Mouse (Mus musculus) forebrain, embryonic 11.5 days (tissue): Measurements from ENCODE around the gene Kifc5b. TPM values are rescaled to one million over a fixed set of nuclear protein-coding genes. Genes with fewer than 3 reads are reported as not detected.
A peak's percentile ranks its signal among the peaks of the same experiment; 100 is the strongest.

Experiments used
- ATAC-seq: fragments of 200-750 bp; cut with Nextera tagmentation; replicated peaks from 2 replicates; pipeline ENCODE4 v1.8.0; 2017; ENCODE audit warnings: moderate TSS enrichment; ENCODE audit not compliant: low FRiP score
- DNase-seq: peaks from one replicate; pipeline ENCODE4 v3.0.0-alpha.2; 2017; ENCODE audit warnings: low spot score
- H3K27ac ChIP-seq: fragments of 300-500 bp; sonication (generic); 2 replicates; pipeline ENCODE4 v1.5.1; 2014; ENCODE audit warnings: low read depth, low read length
- H3K27me3 ChIP-seq: fragments of 300-500 bp; sonication (generic); 2 replicates; pipeline ENCODE4 v1.6.1; 2014; ENCODE audit warnings: mild to moderate bottlenecking, low read length, mixed read lengths; ENCODE audit not compliant: control insufficient read depth, insufficient read depth
- H3K36me3 ChIP-seq: fragments of 300-500 bp; sonication (generic); 2 replicates; pipeline ENCODE4 v1.6.1; 2014; ENCODE audit warnings: mild to moderate bottlenecking, low read length, moderate library complexity, mixed read lengths; ENCODE audit not compliant: control insufficient read depth, insufficient read depth
- H3K4me1 ChIP-seq: fragments of 300-500 bp; sonication (generic); replicated peaks from 2 replicates; pipeline ENCODE4 v1.6.1; 2014; ENCODE audit warnings: low read length, mixed read lengths; ENCODE audit not compliant: control insufficient read depth, insufficient read depth
- H3K4me2 ChIP-seq: fragments of 300-500 bp; sonication (generic); 2 replicates; pipeline ENCODE4 v1.6.1; 2014; ENCODE audit warnings: low read depth, mild to moderate bottlenecking, low read length, moderate library complexity, mixed read lengths; ENCODE audit not compliant: severe bottlenecking
- H3K4me3 ChIP-seq: fragments of 300-500 bp; sonication (generic); 2 replicates; pipeline ENCODE4 v1.5.1; 2014; ENCODE audit warnings: low read depth, low read length
- H3K9ac ChIP-seq: fragments of 300-500 bp; sonication (generic); 2 replicates; pipeline ENCODE4 v1.6.1; 2014; ENCODE audit warnings: low read length
- H3K9me3 ChIP-seq: fragments of 300-500 bp; sonication (generic); 2 replicates; pipeline ENCODE4 v1.6.1; 2016; ENCODE audit warnings: low read length, mixed read lengths; ENCODE audit not compliant: control insufficient read depth
- WGBS: fragments of 180-500 bp; shearing (Covaris S2); extraction: QIAGEN DNeasy Blood & Tissue Kit; methylation state at CpG from one replicate; pipeline ENCODE4 v1.1.7; 2014; 5-methylcytosine and 5-hydroxymethylcytosine counted together
- polyA plus RNA-seq: library from polyadenylated mRNA; unstranded; fragments of >200 nt; fragmentation: Nextera tagmentation; extraction: Ambion mirVana; gene quantifications from 2 replicates; pipeline ENCODE4 v1.2.1, GENCODE M21; 2014

The Kifc5b gene
- polyA plus RNA-seq, 1 experiment from 2014 or later = 11.3 TPM

DNA sequence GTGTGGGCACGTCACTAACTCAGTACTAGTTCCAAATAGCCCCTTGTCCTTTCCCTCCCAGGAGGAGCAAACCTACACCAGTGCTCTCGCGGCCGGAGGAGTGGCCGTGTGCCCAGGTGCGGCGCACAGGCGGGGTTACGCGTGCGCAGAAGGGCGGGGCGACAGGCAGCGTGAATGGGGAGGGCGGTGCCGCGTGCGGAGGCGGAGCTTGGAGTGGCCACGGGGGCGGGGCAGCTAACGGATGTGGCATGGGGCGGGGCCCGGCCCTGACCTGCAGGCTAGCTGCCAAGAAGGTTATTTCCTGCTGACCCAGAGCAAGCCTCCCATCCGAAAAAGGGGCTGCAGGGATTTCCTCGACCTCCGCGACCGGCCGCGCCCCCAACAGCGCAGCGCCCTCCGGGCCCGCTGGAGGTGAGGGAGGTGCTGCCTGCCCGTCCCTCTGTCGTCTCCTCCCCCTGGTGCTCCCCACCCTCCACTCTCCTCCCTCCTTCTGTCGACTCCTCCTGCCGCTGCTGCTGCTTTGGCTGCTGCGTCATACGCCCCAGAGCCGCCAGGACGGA, 16.0 kb downstream of the Kifc5b start, which contains the start of gene Phf1:
Phf1 (plus strand) TSS at position 214 of the 560 bp plus-strand sequence.
- ATAC-seq = peak; percentile 86
- under 1% methylated on average over 38 of the region's 43 CpGs for WGBS

GRCm38 (mm10) chr17:26933419-26933818, 16.5 kb downstream of the Kifc5b start:
- ATAC-seq (peak; percentile 55), DNase-seq (no peak)
- Histone ChIP-seq H3K36me3 (no peaks in the 10 kb centered on the region; the same call in 1 of the 2 replicates), H3K4me1 (peaks cover 5% of the 10 kb centered on the region), H3K9me3 (no peaks in the 10 kb centered on the region), H3K27me3 (no peaks in the 10 kb centered on the region), H3K27ac (no peak overlapping the region; the same call in 1 of the 2 replicates), H3K4me2 (peak overlapping the region; percentile 62), H3K4me3 (peak overlapping the region; percentile 51), H3K9ac (peak overlapping the region; percentile 46)
- 10% methylated on average over 13 of the region's 13 CpGs for WGBS

More for the DNA sequence above, 16.0 kb downstream of the Kifc5b start, which contains the start of gene Phf1:
- H3K36me3 ChIP-seq = no peaks in the 10 kb centered on the region; the same call in 1 of the 2 replicates
- peak; percentile 96 for DNase-seq
- peak within 1 kb of the TSS; percentile 51 for H3K4me3 ChIP-seq
- peak within 1 kb of the TSS; percentile 62 for H3K4me2 ChIP-seq
- peak within 1 kb of the TSS; percentile 46 for H3K9ac ChIP-seq
- H3K27ac ChIP-seq = peak within 1 kb of the TSS; percentile 41
- no peaks in the 10 kb centered on the region for H3K27me3 ChIP-seq
- peaks cover under 1% of the 10 kb centered on the region for H3K4me1 ChIP-seq
- H3K9me3 ChIP-seq = no peaks in the 10 kb centered on the region

GRCm38 (mm10) chr17:26933885-26934827, 17.3 kb downstream of the Kifc5b start:
- no peaks in the 10 kb centered on the region for H3K27me3 ChIP-seq
- H3K4me3 ChIP-seq = no peak overlapping the region
- H3K4me2 ChIP-seq = peak overlapping the region; percentile 62
- H3K4me1 ChIP-seq = peaks cover 5% of the 10 kb centered on the region
- DNase-seq (no peak), ATAC-seq (no peak)
- no peak overlapping the region for H3K27ac ChIP-seq
- no peaks in the 10 kb centered on the region; the same call in 1 of the 2 replicates for H3K36me3 ChIP-seq
- 85% methylated on average over 16 of the region's 16 CpGs for WGBS
- H3K9me3 ChIP-seq = no peaks in the 10 kb centered on the region
- no peak overlapping the region; the same call in 1 of the 2 replicates for H3K9ac ChIP-seq

GRCm38 (mm10) chr17:26935027-26935426, 18.1 kb downstream of the Kifc5b start:
- 91% methylated on average over 9 of the region's 9 CpGs for WGBS
- Histone ChIP-seq H3K36me3 (no peaks in the 10 kb centered on the region; the same call in 1 of the 2 replicates), H3K27me3 (no peaks in the 10 kb centered on the region), H3K4me3 (no peak overlapping the region), H3K4me2 (no peak overlapping the region), H3K9ac (no peak overlapping the region), H3K27ac (no peak overlapping the region), H3K9me3 (no peaks in the 10 kb centered on the region), H3K4me1 (peaks cover 7% of the 10 kb centered on the region)
- ATAC-seq = no peak
- no peak for DNase-seq

GRCm38 (mm10) chr17:26936453-26936852, 19.6 kb downstream of the Kifc5b start:
- no peaks in the 10 kb centered on the region for H3K9me3 ChIP-seq
- WGBS = 86% methylated on average over 12 of the region's 12 CpGs
- H3K27ac ChIP-seq = no peak overlapping the region
- ATAC-seq (no peak), DNase-seq (no peak)
- no peaks in the 10 kb centered on the region; the same call in 1 of the 2 replicates for H3K36me3 ChIP-seq
- no peaks in the 10 kb centered on the region for H3K27me3 ChIP-seq
- no peak overlapping the region for H3K4me3 ChIP-seq
- no peak overlapping the region for H3K4me2 ChIP-seq
- H3K4me1 ChIP-seq = peaks cover 12% of the 10 kb centered on the region
- H3K9ac ChIP-seq = no peak overlapping the region

GRCm38 (mm10) chr17:26936921-26937695, 20.2 kb downstream of the Kifc5b start:
- no peaks in the 10 kb centered on the region; the same call in 1 of the 2 replicates for H3K36me3 ChIP-seq
- H3K27ac ChIP-seq = no peak overlapping the region
- no peaks in the 10 kb centered on the region for H3K27me3 ChIP-seq
- H3K9ac ChIP-seq = no peak overlapping the region
- no peak overlapping the region for H3K4me2 ChIP-seq
- no peaks in the 10 kb centered on the region for H3K9me3 ChIP-seq
- no peak overlapping the region for H3K4me3 ChIP-seq
- 89% methylated on average over 15 of the region's 15 CpGs for WGBS
- ATAC-seq (no peak), DNase-seq (no peak)
- peaks cover 12% of the 10 kb centered on the region for H3K4me1 ChIP-seq

DNA sequence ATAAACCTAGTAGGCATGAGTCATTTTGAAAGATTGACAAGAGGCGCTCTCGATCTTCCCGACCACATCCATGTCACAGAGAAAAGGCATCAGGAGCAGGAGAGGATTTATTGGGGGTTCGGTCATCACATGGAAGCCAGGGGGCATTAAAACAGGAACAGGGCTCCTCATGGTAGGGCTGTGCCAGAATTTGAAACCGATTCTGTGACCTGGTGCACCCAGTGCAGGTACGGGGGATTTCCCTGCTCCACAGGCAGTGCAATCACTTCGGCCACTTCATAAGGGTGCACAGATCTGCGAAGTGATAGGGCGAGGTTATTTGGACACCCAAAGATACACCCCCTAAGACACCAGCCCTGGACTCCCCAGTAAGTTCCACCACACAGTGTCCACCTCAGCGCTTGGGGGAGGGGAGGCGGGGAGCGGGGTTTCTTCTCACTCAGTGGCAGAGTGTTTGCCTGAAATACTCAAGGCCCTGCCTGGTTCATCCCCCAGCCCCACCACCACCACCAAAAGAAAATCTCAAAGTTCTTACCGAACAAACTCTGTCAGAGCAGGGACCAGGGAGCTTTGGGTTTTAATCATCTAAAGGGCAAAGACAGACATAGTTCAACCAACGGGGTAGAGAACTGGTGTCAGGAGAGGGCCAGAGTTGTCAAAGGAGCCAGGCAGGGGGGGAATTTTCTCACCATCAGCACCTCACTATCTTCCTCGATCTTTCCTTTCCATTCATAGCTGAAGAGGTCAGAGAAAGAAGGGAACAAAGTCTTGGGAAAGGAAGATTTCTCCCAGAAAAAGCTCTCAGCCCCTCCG, 21.2 kb downstream of the Kifc5b start:
- Histone ChIP-seq H3K36me3 (no peaks in the 10 kb centered on the region; the same call in 1 of the 2 replicates), H3K27me3 (no peaks in the 10 kb centered on the region), H3K4me3 (peak overlapping the region; percentile 62), H3K9me3 (no peaks in the 10 kb centered on the region), H3K27ac (no peak overlapping the region), H3K4me2 (peak overlapping the region; percentile 94), H3K4me1 (peaks cover 19% of the 10 kb centered on the region), H3K9ac (peak overlapping the region; percentile 77)
- DNase-seq (no peak), ATAC-seq (no peak)
- WGBS = 63% methylated on average over 16 of the region's 16 CpGs
